ENCODE assay signal across 8 mouse cellular contexts in genomic region chr1:34011051-34011677, GRCm38 (mm10).
DNase-seq lines count a peak whose midpoint lies in the region; ATAC-seq and TF ChIP-seq lines count a peak whose summit lies in the region.

No protein-coding gene starts in this region.

- dilution Hi-C loops in CH12.LX (cut with MboI; ENCODE audit: extremely low pct_ligation_motif_present, extremely low pct_unique_long_range_greater_than_20kb, low sequenced_read_pairs): no loop called here

- no peak for TF ChIP-seq RAD21 in CH12.LX (IDR thresholded peaks at IDR 0.05; ENCODE audit: low read depth, low read length)

- H3K27ac ChIP-seq in CH12.LX (ENCODE audit: insufficient read depth, low read depth): no peak overlapping the region
- peak overlapping the region; percentile 33; the same call in 1 of the 2 replicates for H3K27ac ChIP-seq in forebrain, embryonic 14.5 days (ENCODE audit: low read depth, low read length)
- H3K27ac ChIP-seq in lung, embryonic 16.5 days (ENCODE audit: low read length): 0 out of 2 replicates have a peak overlapping the region, but pooled peaks have one; percentile 12

- ATAC-seq in forebrain, embryonic 14.5 days: peak; percentile 91
- ATAC-seq in lung, embryonic 16.5 days (ENCODE audit: low read depth): peak; percentile 88
- ATAC-seq in neutrophil, adult 5-6 weeks (ENCODE audit: extremely low read depth, insufficient number of reproducible peaks, low FRiP score, poor library complexity, severe bottlenecking): 0 out of 2 replicates have a peak, but pooled peaks have one; percentile 13

- H3K9ac ChIP-seq in CH12.LX (ENCODE audit: insufficient read depth, low read depth): peak overlapping the region; percentile 67
- peak overlapping the region; percentile 88 for H3K9ac ChIP-seq in forebrain, embryonic 14.5 days (ENCODE audit: low read length)
- peak overlapping the region; percentile 72 for H3K9ac ChIP-seq in lung, embryonic 16.5 days (ENCODE audit: low read length)

- WGBS in forebrain, embryonic 14.5 days: 1% methylated on average over 42 of the region's 47 CpGs
- under 1% methylated on average over 39 of the region's 47 CpGs for WGBS in lung, embryonic 16.5 days

- H3K9me3 ChIP-seq in CH12.LX (replicated peaks; ENCODE audit: low read length): no peaks in the 10 kb centered on the region
- no peaks in the 10 kb centered on the region for H3K9me3 ChIP-seq in forebrain, embryonic 14.5 days (replicated peaks; ENCODE audit: control insufficient read depth, low read length)
- no peaks in the 10 kb centered on the region for H3K9me3 ChIP-seq in lung, embryonic 16.5 days (ENCODE audit: control insufficient read depth, low read length)

- peaks cover 0 to 47% of the 10 kb centered on the region in 2 experiments; a peak in 2 of 4 replicates for H3K4me1 ChIP-seq in CH12.LX (ENCODE audit: control insufficient read depth in 1 of 2, insufficient read depth in 2 of 2)
- peaks cover 18% of the 10 kb centered on the region for H3K4me1 ChIP-seq in forebrain, embryonic 14.5 days (ENCODE audit: control insufficient read depth, insufficient read depth, low read length)
- peaks cover 4% of the 10 kb centered on the region; the same call in 1 of the 2 replicates for H3K4me1 ChIP-seq in lung, embryonic 16.5 days (replicated peaks; ENCODE audit: control insufficient read depth, insufficient read depth, low read length)

- DNase-seq in CH12.LX (ENCODE audit: extremely low read depth): no peak
- peak; percentile 34 for DNase-seq in c-Kit-positive CD71-negative TER-119-negative erythroid progenitor cells, embryonic 14.5 days (ENCODE audit: low read depth)
- DNase-seq in forebrain, embryonic 14.5 days (ENCODE audit: low spot score): peak; percentile 82
- DNase-seq in heart, postnatal 25 days (ENCODE audit: low spot score): peak; percentile 66
- peak; percentile 57 to 67 for DNase-seq in layer of hippocampus, adult 18-20 months (ENCODE audit: low spot score in 2 of 2)
- DNase-seq in thymus, postnatal 10 days (ENCODE audit: low spot score in 2 of 2): peak; percentile 55 to 65

- intact Hi-C loops in heart, postnatal 25 days (cut with DNase I): loop anchor here (5.0 kb wide), 1 partner anchor 41 kb away; no protein-coding TSS in a partner anchor

- H3K4me2 ChIP-seq in CH12.LX (ENCODE audit: insufficient read depth, low read depth, poor library complexity, severe bottlenecking): peak overlapping the region; percentile 10
- H3K4me2 ChIP-seq in forebrain, embryonic 14.5 days (ENCODE audit: low read length): peak overlapping the region; percentile 95
- H3K4me2 ChIP-seq in lung, embryonic 16.5 days (ENCODE audit: low read depth, low read length): peak overlapping the region; percentile 99

- peaks cover 0 to 6% of the 10 kb centered on the region in 2 experiments for H3K36me3 ChIP-seq in CH12.LX (replicated peaks in 1 of 2; ENCODE audit: control insufficient read depth in 1 of 2, insufficient read depth in 1 of 2, low read length in 1 of 2)
- no peaks in the 10 kb centered on the region for H3K36me3 ChIP-seq in forebrain, embryonic 14.5 days (ENCODE audit: control insufficient read depth, insufficient read depth, low read length)
- no peaks in the 10 kb centered on the region for H3K36me3 ChIP-seq in lung, embryonic 16.5 days (ENCODE audit: control insufficient read depth, insufficient read depth, low read length)

- H3K27me3 ChIP-seq in CH12.LX (replicated peaks): no peaks in the 10 kb centered on the region
- H3K27me3 ChIP-seq in forebrain, embryonic 14.5 days (replicated peaks; ENCODE audit: control insufficient read depth, insufficient read depth, low read length): no peaks in the 10 kb centered on the region
- H3K27me3 ChIP-seq in lung, embryonic 16.5 days (ENCODE audit: control insufficient read depth, insufficient read depth, low read depth, low read length): no peaks in the 10 kb centered on the region

- H3K4me3 ChIP-seq in CH12.LX (replicated peaks in 1 of 3; ENCODE audit: low read depth in 2 of 3, low read length in 2 of 3, poor library complexity in 1 of 3): peak overlapping the region; percentile 47 to 68 (median 62)
- H3K4me3 ChIP-seq in forebrain, embryonic 14.5 days (ENCODE audit: low read depth, low read length): peak overlapping the region; percentile 74
- peak overlapping the region; percentile 74 for H3K4me3 ChIP-seq in lung, embryonic 16.5 days (ENCODE audit: low read length)

- TF ChIP-seq POLR2A in CH12.LX (IDR thresholded peaks at IDR 0.05; ENCODE audit: low read depth, low read length): peak; percentile 58; the same call in 1 of the 2 replicates

- H3K79me2 ChIP-seq in CH12.LX (replicated peaks; ENCODE audit: control insufficient read depth, extremely low read depth, insufficient read depth, poor library complexity, severe bottlenecking): no peaks in the 10 kb centered on the region

- TF ChIP-seq EP300 in CH12.LX (IDR thresholded peaks at IDR 0.05; ENCODE audit: low read length): no peak

- in situ Hi-C loops in CH12.LX (cut with MboI; ENCODE audit: low pct_ligation_motif_present, low pct_unique_long_range_greater_than_20kb, low sequenced_read_pairs): no loop called here

- peak in 1 of 2 experiments; percentile 6; a peak in 1 of 4 replicates for TF ChIP-seq CTCF in CH12.LX (conservative IDR thresholded peaks at IDR 0.05 in 1 of 2, IDR thresholded peaks at IDR 0.05 in 1 of 2; ENCODE audit: low read depth in 2 of 2, low read length in 2 of 2)

TF ChIP-seq in CH12.LX, 34 proteins besides CTCF, POLR2A, EP300 and RAD21:
- TF ChIP-seq KAT2A (IDR thresholded peaks at IDR 0.05; ENCODE audit: insufficient replicate concordance, low read length): no peak
- TF ChIP-seq GABPA (IDR thresholded peaks at IDR 0.05; ENCODE audit: insufficient replicate concordance, low read depth, low read length): no peak
- no peak for TF ChIP-seq SIN3A (IDR thresholded peaks at IDR 0.05; ENCODE audit: low read length)
- no peak for TF ChIP-seq MAZ (IDR thresholded peaks at IDR 0.05; ENCODE audit: low read depth, low read length)
- no peak for TF ChIP-seq USF2 (conservative IDR thresholded peaks at IDR 0.05; ENCODE audit: low read depth, low read length)
- TF ChIP-seq UBTF (IDR thresholded peaks at IDR 0.05; ENCODE audit: low read depth, low read length): peak; percentile 70; the same call in 1 of the 2 replicates
- no peak for TF ChIP-seq ETS1 (conservative IDR thresholded peaks at IDR 0.05; ENCODE audit: low read depth, low read length)
- TF ChIP-seq RCOR1 (conservative IDR thresholded peaks at IDR 0.05; ENCODE audit: low read depth, low read length): no peak
- TF ChIP-seq SMC3 (IDR thresholded peaks at IDR 0.05; ENCODE audit: low read depth, low read length): no peak
- TF ChIP-seq ZC3H11A (IDR thresholded peaks at IDR 0.05; ENCODE audit: low read depth, low read length): no peak
- no peak for TF ChIP-seq ELF1 (IDR thresholded peaks at IDR 0.05; ENCODE audit: low read depth, low read length)
- no peak for TF ChIP-seq CHD2 (IDR thresholded peaks at IDR 0.05; ENCODE audit: low read length)
- TF ChIP-seq MEF2A (IDR thresholded peaks at IDR 0.05; ENCODE audit: borderline replicate concordance, low read depth, low read length): no peak
- TF ChIP-seq E2F4 (IDR thresholded peaks at IDR 0.05; ENCODE audit: insufficient replicate concordance, low read depth, low read length): no peak
- no peak for TF ChIP-seq NELFE (IDR thresholded peaks at IDR 0.05; ENCODE audit: low read depth, low read length)
- TF ChIP-seq JUN (IDR thresholded peaks at IDR 0.05; ENCODE audit: insufficient read depth, low read depth, low read length): no peak
- peak; percentile 3; the same call in 1 of the 2 replicates for TF ChIP-seq IRF4 (IDR thresholded peaks at IDR 0.05; ENCODE audit: low read depth, low read length)
- TF ChIP-seq JUND (conservative IDR thresholded peaks at IDR 0.05; ENCODE audit: low read depth, low read length): no peak
- TF ChIP-seq MAX (IDR thresholded peaks at IDR 0.05; ENCODE audit: low read length): no peak
- TF ChIP-seq TCF12 (IDR thresholded peaks at IDR 0.05; ENCODE audit: low read depth, low read length): peak; percentile 42; the same call in 1 of the 2 replicates
- no peak for TF ChIP-seq ZKSCAN1 (IDR thresholded peaks at IDR 0.05; ENCODE audit: borderline replicate concordance, low read depth, low read length)
- TF ChIP-seq CHD1 (IDR thresholded peaks at IDR 0.05; ENCODE audit: low read depth, low read length): no peak
- TF ChIP-seq ZMIZ1 (IDR thresholded peaks at IDR 0.05; ENCODE audit: low read depth, low read length): no peak
- no peak; the same call in 1 of the 2 replicates for TF ChIP-seq BHLHE40 (IDR thresholded peaks at IDR 0.05; ENCODE audit: low read depth, low read length)
- no peak for TF ChIP-seq PAX5 (IDR thresholded peaks at IDR 0.05; ENCODE audit: low read length)
- TF ChIP-seq HCFC1 (IDR thresholded peaks at IDR 0.05; ENCODE audit: low read depth, low read length): no peak
- peak; percentile 43; the same call in 1 of the 2 replicates for TF ChIP-seq NRF1 (IDR thresholded peaks at IDR 0.05; ENCODE audit: low read depth, low read length)
- no peak for TF ChIP-seq MXI1 (IDR thresholded peaks at IDR 0.05; ENCODE audit: low read depth, low read length)
- no peak for TF ChIP-seq ZNF384 (IDR thresholded peaks at IDR 0.05; ENCODE audit: low read depth, low read length)

Comparison
In these comparisons a context has a peak if more than half of its experiments do, and no peak if none do; other contexts are left out.
1. H3K4me2 ChIP-seq: peak in every context shown above with its lines; median percentile 99 in lung, embryonic 16.5 days; 95 in forebrain, embryonic 14.5 days; 10 in CH12.LX.
2. ATAC-seq: peak in every context shown above with its lines; median percentile 91 in forebrain, embryonic 14.5 days; 88 in lung, embryonic 16.5 days; 13 in neutrophil, adult 5-6 weeks.